Mouse (Mus musculus): ENCODE measurements at regions not wholly inside any gene's neighbourhood (a gene's known extent, or its start where the extent isn't known, plus 50 kb on each side); places are given as distances from the start of the nearest gene placed in this dataset.

DNA sequence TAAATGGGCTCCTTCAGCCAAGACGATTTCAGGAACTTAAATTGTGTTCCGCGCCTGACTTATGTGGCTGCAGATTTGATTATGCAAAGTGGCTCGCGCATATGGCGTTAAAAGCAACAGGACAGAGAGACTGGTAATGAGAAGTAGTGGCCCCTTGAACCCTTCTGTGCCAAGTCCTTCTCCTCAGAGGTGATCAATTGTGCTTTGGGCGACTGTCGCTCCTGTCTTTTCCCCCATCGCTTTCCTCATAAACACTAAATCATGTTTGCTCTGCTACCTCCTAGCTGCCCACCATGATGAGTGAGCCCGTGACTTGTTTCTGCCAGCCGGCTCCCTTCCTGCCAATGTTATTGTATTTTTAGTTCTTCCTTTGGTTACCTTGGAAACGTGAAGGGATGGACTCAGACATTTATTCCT, 360.2 kb downstream of the Matn1 start:
- H3K9ac ChIP-seq = no peak overlapping the region
- no peak for ATAC-seq (ENCODE audit: insufficient number of reproducible peaks, insufficient read depth, low FRiP score, low TSS enrichment, low read depth)
- no peaks in the 10 kb centered on the region for H3K27me3 ChIP-seq
- H3K4me2 ChIP-seq = no peak overlapping the region
- no peak overlapping the region for H3K27ac ChIP-seq
- H3K4me3 ChIP-seq = no peak overlapping the region
- WGBS = 81% methylated on average over 12 of the region's 12 CpGs
- no peaks in the 10 kb centered on the region for H3K9me3 ChIP-seq
- no peaks in the 10 kb centered on the region for H3K36me3 ChIP-seq
- peaks cover 11% of the 10 kb centered on the region; the same call in 1 of the 2 replicates for H3K4me1 ChIP-seq

DNA sequence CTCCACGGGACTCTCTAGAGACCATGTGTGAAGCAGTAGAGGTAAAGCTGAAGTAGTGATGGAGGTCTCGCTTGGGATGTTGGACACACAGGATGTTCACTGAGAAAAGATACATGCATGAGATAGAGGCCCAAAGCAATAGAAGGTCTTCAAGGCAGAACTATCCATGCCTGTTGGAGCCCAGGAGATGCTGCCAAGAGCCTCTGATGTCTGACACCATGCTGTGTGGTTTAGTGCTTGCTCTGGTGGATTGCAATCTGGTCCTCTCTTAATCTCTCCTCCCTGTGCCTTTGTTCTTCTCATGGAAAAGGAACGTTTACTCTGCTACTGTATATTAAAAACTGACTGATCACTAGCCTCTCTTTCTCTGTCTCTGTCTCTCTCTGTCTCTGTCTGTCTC, 370.0 kb downstream of the Matn1 start:
- H3K27me3 ChIP-seq = 0 out of 2 replicates have a peak, but pooled peaks cover 4% of the 10 kb centered on the region
- ATAC-seq (ENCODE audit: insufficient number of reproducible peaks, insufficient read depth, low FRiP score, low TSS enrichment, low read depth) = no peak
- H3K9ac ChIP-seq = no peak overlapping the region
- H3K4me1 ChIP-seq = no peaks in the 10 kb centered on the region
- H3K27ac ChIP-seq = no peak overlapping the region
- no peaks in the 10 kb centered on the region for H3K36me3 ChIP-seq
- WGBS = 74% methylated on average over 3 of the region's 3 CpGs
- H3K9me3 ChIP-seq = no peaks in the 10 kb centered on the region
- no peak overlapping the region for H3K4me3 ChIP-seq
- H3K4me2 ChIP-seq = no peak overlapping the region

DNA sequence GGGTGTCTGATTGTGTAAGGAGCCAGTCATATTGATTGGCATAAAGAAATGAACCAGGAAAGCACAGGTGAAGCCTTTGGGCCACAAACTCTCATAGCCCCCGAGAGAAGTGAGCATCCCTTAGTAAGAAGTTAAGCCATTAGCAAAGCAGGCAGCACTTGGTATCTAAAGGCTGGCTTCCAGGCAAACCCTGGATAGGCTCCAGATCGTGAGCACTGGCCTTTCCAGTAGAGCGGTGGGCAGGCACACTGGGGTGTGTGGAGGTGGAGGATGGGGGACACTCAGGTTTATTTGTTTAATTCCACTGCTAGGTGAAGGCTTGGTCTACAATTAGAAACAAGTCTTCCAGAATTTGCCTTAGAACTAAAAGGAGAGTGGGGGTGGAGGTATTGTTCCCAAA, 371.9 kb downstream of the Matn1 start:
- Histone ChIP-seq H3K27me3 (0 out of 2 replicates have a peak, but pooled peaks cover 4% of the 10 kb centered on the region), H3K27ac (no peak overlapping the region), H3K4me3 (no peak overlapping the region), H3K9ac (no peak overlapping the region), H3K4me2 (no peak overlapping the region), H3K4me1 (no peaks in the 10 kb centered on the region), H3K9me3 (no peaks in the 10 kb centered on the region), H3K36me3 (no peaks in the 10 kb centered on the region)
- no peak for ATAC-seq (ENCODE audit: insufficient number of reproducible peaks, insufficient read depth, low FRiP score, low TSS enrichment, low read depth)
- WGBS = 80% methylated on average over 3 of the region's 3 CpGs

DNA sequence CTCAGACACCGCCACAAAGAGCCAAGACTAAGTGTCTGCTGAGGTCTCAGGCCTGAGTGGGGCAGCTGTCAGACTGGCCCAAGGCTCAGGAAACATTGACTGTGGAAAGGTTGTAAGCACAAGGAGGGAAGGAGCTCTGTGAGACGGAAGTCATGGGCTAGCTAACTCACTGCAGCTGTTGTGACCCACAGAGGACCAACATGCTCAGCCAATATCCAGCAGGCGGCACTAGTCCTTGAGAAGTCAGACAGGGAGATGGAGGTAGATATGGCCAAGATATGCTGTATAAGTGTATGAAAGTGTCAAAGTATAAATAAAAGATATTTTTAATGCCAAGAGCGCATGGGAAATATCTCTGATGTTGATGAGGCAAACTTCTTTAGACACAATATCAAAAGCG, 378.1 kb downstream of the Matn1 start:
- Histone ChIP-seq H3K4me1 (no peaks in the 10 kb centered on the region), H3K27ac (no peak overlapping the region), H3K4me3 (no peak overlapping the region), H3K9me3 (no peaks in the 10 kb centered on the region), H3K9ac (no peak overlapping the region), H3K4me2 (no peak overlapping the region), H3K36me3 (no peaks in the 10 kb centered on the region), H3K27me3 (no peaks in the 10 kb centered on the region)
- WGBS = 62% methylated on average over 5 of the region's 5 CpGs
- no peak for ATAC-seq (ENCODE audit: insufficient number of reproducible peaks, insufficient read depth, low FRiP score, low TSS enrichment, low read depth)

DNA sequence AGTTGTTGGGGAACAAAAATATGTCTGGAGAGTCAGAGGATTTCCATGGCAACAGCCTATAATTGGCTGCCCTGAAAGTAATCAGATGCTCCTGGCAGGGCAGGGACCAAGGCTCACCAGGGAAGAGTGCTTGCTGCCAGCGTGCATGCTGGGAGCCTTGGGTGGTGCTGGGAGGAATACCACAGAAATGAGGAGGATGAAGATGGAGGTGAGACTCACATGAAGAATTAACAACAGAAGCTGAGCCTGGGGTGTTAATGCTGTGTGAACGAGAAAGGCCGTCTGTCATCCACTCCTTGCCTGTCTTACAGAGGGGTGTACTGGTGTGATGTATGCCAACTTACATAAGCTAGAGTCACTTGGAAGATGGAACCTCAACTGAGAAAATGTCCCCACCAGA, 380.3 kb downstream of the Matn1 start:
- no peak overlapping the region for H3K4me2 ChIP-seq
- no peaks in the 10 kb centered on the region for H3K36me3 ChIP-seq
- H3K9me3 ChIP-seq = no peaks in the 10 kb centered on the region
- ATAC-seq (ENCODE audit: insufficient number of reproducible peaks, insufficient read depth, low FRiP score, low TSS enrichment, low read depth) = no peak
- H3K27me3 ChIP-seq = no peaks in the 10 kb centered on the region
- whole genome bisulfite sequencing = 74% methylated on average over 3 of the region's 3 CpGs
- H3K27ac ChIP-seq = no peak overlapping the region
- no peak overlapping the region for H3K9ac ChIP-seq
- no peaks in the 10 kb centered on the region for H3K4me1 ChIP-seq
- no peak overlapping the region for H3K4me3 ChIP-seq

DNA sequence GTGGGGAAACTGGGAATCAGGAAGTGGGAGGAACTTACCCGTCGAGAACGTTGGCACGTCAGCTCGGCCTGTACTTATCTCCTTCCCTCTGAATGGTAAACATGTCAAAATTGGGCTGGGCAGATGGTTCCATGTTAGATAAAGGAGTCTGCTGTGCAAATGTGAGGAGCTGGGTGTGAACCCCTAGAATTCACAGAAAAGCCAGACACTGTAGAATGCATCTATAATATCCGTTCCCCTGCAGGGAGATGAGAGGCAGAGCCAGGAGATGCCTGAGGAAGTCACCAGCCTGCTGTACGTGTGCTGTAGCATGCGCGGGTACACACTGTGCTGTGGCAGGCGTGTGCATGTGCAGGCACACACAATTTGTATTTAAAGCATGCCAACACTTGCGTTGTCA, 381.0 kb downstream of the Matn1 start:
- no peak overlapping the region for H3K27ac ChIP-seq
- H3K4me3 ChIP-seq = no peak overlapping the region
- no peaks in the 10 kb centered on the region for H3K4me1 ChIP-seq
- no peak overlapping the region for H3K9ac ChIP-seq
- 87% methylated on average over 11 of the region's 11 CpGs for WGBS
- no peaks in the 10 kb centered on the region for H3K27me3 ChIP-seq
- no peaks in the 10 kb centered on the region for H3K36me3 ChIP-seq
- H3K9me3 ChIP-seq = no peaks in the 10 kb centered on the region
- H3K4me2 ChIP-seq = no peak overlapping the region
- no peak for ATAC-seq (ENCODE audit: insufficient number of reproducible peaks, insufficient read depth, low FRiP score, low TSS enrichment, low read depth)

DNA sequence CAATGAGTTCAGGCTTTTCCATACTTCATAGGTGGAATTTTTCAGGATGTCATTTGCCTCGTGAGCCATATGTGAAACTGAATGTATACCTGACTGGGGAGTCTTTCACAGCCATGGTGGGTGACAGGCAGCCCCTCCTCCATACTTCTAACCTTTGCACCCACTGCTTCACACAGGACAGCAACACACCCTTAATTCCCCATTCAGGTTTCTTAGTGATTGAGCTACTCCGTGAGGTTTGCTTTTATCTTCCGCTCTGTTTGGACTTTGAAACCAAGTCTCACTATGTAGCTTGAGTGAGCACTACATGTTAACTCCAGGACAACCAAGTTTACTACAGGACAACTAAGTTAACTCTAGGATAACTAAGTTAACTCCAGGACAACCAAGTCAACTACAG, 381.4 kb downstream of the Matn1 start:
- H3K27me3 ChIP-seq = no peaks in the 10 kb centered on the region
- H3K4me1 ChIP-seq = no peaks in the 10 kb centered on the region
- WGBS = 86% methylated on average over 3 of the region's 3 CpGs
- H3K9me3 ChIP-seq = no peaks in the 10 kb centered on the region
- ATAC-seq (ENCODE audit: insufficient number of reproducible peaks, insufficient read depth, low FRiP score, low TSS enrichment, low read depth) = no peak
- no peak overlapping the region for H3K9ac ChIP-seq
- H3K4me2 ChIP-seq = no peak overlapping the region
- no peak overlapping the region for H3K27ac ChIP-seq
- H3K4me3 ChIP-seq = no peak overlapping the region
- no peaks in the 10 kb centered on the region for H3K36me3 ChIP-seq

DNA sequence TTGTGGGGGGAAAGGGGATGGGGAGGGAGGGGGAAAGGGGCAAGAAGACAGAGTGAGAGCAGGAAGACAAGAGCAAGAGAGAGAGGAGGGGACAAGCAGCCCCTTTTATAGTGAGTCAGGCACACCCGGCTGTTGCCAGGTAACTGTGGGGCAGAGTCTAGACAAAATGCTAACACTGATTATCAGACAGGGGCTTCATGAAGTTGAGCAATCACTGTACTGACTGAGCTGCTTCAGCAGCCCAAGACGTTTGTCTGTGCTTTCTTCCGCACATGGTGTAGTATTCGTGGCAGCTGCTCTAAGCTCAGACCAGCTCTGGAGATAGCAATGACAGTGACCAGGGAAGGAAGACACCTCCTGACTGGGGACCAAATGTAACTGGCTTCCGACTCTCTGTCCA, 385.2 kb downstream of the Matn1 start:
- Histone ChIP-seq H3K36me3 (no peaks in the 10 kb centered on the region), H3K4me1 (no peaks in the 10 kb centered on the region), H3K27me3 (no peaks in the 10 kb centered on the region), H3K4me2 (no peak overlapping the region), H3K4me3 (no peak overlapping the region), H3K9ac (no peak overlapping the region), H3K9me3 (no peaks in the 10 kb centered on the region), H3K27ac (no peak overlapping the region)
- WGBS = 54% methylated on average over 5 of the region's 5 CpGs
- no peak for ATAC-seq (ENCODE audit: insufficient number of reproducible peaks, insufficient read depth, low FRiP score, low TSS enrichment, low read depth)

DNA sequence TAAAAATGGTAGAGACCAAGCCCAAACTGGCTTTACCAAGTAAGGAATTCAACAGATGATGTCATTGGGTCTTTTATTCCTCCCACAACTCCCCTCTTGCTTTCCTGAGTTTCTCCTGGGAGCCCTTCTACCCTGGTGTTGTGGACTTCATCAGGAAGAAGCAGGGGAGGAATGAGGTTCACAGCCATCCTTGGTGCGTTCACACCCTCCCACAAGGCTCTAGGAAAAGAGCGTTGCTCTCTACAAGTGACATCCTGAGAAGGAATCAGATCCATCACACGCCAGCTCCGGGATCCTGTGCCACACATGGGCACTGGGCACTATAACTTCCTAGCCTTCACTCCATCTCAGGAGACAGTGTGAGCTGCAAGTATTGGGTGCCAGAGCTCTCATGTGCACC, 387.5 kb downstream of the Matn1 start:
- Histone ChIP-seq H3K9ac (no peak overlapping the region), H3K4me2 (no peak overlapping the region), H3K4me3 (no peak overlapping the region), H3K27ac (no peak overlapping the region), H3K4me1 (no peaks in the 10 kb centered on the region), H3K27me3 (no peaks in the 10 kb centered on the region), H3K9me3 (no peaks in the 10 kb centered on the region), H3K36me3 (no peaks in the 10 kb centered on the region)
- no peak for ATAC-seq (ENCODE audit: insufficient number of reproducible peaks, insufficient read depth, low FRiP score, low TSS enrichment, low read depth)
- 90% methylated on average over 4 of the region's 4 CpGs for WGBS

DNA sequence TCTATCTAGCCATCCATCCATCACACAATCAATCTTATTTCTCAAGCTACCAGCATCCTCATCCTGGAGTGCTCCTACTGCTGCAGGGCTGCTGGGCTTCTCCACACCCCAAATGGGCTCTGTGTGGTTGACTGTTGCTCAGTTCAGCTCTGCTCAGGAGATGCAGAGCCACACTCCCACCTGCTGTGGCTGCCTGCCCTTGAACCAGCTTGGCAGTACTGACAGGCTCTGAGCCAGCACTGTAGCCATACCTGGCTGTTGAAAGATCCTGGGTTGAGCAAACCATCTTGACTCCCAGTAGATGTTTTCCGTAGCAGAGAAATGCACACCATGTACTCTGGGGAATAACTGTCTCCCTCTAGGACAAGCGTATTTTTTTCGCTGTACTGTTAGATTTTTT, 392.6 kb downstream of the Matn1 start:
- Histone ChIP-seq H3K9ac (no peak overlapping the region), H3K27ac (no peak overlapping the region), H3K36me3 (no peaks in the 10 kb centered on the region), H3K9me3 (no peaks in the 10 kb centered on the region), H3K4me2 (no peak overlapping the region), H3K4me3 (no peak overlapping the region), H3K27me3 (peaks cover 10% of the 10 kb centered on the region), H3K4me1 (no peaks in the 10 kb centered on the region)
- no peak for ATAC-seq (ENCODE audit: insufficient number of reproducible peaks, insufficient read depth, low FRiP score, low TSS enrichment, low read depth)
- 85% methylated on average over 3 of the region's 3 CpGs for WGBS

DNA sequence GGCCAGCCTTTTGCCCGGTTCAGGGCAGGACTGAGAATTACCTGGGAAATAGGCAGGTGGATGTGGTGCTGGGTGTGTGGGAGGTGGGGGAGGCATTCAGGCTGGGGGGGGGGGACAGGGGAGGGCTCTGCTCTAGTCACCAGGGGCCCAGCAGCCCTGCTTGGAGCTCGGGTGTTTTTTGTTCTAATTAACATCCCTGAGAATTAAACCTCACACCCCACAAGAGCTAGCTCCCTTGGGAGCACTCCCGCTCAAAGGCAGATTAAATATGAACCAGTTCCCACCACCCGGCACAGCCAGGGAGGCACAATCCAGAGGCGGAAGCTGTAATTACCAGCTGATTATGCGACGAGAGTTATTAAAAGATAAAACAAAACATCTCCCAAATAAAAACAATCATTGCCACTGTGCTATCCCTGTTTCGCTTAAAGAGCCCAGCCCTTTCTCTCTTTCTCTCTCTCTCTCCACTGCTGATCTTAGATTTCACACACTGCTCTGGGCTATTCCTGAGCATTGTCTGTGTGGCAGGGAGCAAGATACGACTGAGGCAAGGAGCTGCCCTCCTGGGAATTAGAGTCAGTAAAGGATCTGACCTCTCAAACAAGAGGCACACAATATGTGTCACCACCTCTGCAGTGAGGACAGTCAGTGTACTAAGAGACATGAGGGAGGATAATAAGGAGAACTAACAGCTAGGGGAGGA, 397.0 kb downstream of the Matn1 start:
- no peak overlapping the region for H3K27ac ChIP-seq
- no peak overlapping the region for H3K9ac ChIP-seq
- no peak overlapping the region for H3K4me3 ChIP-seq
- H3K36me3 ChIP-seq = no peaks in the 10 kb centered on the region
- H3K9me3 ChIP-seq = no peaks in the 10 kb centered on the region
- ATAC-seq (ENCODE audit: insufficient number of reproducible peaks, insufficient read depth, low FRiP score, low TSS enrichment, low read depth) = no peak
- H3K4me2 ChIP-seq = no peak overlapping the region
- no peaks in the 10 kb centered on the region for H3K4me1 ChIP-seq
- H3K27me3 ChIP-seq = peaks cover 16% of the 10 kb centered on the region
- 17% methylated on average over 9 of the region's 9 CpGs for WGBS

DNA sequence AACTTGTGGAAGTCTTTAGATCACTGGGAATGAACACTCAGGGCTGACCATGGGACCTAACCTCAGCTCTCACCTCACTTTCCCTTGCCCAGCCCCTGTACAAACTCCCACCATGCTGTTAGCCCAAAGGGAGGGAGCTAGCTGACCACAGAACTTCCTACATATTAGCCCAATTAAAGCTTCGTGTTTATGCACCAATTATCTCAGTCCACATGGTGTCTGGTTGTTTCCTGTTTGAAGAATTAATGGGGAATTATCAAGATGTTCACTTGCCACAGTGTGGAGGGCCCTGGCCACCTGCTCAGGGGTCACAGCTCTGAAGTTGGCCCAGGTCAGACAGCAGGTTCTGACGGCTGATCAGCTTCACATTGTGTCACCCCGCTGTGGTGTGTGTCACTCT, 402.5 kb downstream of the Matn1 start:
- ATAC-seq (ENCODE audit: insufficient number of reproducible peaks, insufficient read depth, low FRiP score, low TSS enrichment, low read depth) = no peak
- WGBS = 64% methylated on average over 3 of the region's 3 CpGs
- no peak overlapping the region for H3K9ac ChIP-seq

More for the DNA sequence above, 402.5 kb downstream of the Matn1 start:
- Histone ChIP-seq H3K36me3 (no peaks in the 10 kb centered on the region), H3K27ac (no peak overlapping the region), H3K4me1 (no peaks in the 10 kb centered on the region), H3K27me3 (peaks cover 17% of the 10 kb centered on the region; the same call in 1 of the 2 replicates), H3K4me2 (no peak overlapping the region), H3K4me3 (no peak overlapping the region), H3K9me3 (no peaks in the 10 kb centered on the region)
